Mouse (Mus musculus): ENCODE results near the gene Rassf3.

Rassf3 gene

DNA sequence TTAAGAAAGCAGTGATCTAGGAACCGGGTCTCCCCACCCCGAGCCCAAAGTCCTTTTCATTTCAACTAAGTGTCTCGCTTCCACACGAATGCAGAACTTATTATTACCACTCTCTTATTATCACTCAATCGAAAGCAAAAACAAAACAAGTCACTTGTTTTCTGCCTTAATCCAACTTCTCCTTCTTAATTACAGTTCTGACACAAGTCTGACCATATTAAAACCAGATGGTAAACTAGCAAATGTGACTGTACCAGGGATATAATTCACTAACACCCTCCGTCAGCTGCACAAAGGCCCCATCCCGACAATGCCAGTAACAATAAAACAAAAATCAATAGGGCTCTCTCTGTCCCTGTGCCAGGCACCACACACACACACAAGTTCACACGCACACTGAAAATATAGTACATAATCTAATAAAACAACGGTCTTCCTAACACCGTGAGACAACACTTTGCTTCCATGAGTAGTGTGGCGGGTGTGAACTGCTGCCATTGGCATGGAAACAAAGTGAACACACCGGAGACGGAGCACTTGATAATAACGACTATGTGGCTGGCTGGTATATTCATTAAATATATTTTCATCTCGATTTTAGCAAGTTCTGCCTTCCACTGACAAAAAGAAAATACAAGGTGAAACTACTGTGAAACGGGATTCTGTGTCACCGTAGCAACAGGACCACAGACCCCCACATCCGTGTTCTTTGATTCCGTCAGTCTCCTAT, 16.9 kb downstream of the Rassf3 start:
- DNase-seq = no peak

DNA sequence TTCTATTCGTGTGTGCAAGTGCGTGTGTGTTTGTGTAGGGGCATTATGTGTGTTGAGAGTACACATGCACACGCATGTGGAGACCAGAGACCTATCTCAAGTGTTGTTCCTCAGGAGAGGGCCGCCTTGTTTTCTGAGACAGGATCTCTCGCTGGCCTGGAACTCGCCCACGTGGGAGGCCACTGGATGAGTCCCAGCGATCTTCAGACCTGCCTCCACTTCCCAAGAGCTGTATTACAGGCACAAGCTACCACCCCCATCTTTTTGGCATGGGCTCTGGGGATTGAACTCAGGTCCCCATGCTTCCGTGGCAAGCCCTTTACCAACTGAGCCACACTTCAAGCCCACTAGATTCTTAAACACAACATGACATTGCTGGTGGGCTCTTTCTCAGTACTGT, 17.7 kb downstream of the Rassf3 start:
- peak; percentile 91 for DNase-seq

DNA sequence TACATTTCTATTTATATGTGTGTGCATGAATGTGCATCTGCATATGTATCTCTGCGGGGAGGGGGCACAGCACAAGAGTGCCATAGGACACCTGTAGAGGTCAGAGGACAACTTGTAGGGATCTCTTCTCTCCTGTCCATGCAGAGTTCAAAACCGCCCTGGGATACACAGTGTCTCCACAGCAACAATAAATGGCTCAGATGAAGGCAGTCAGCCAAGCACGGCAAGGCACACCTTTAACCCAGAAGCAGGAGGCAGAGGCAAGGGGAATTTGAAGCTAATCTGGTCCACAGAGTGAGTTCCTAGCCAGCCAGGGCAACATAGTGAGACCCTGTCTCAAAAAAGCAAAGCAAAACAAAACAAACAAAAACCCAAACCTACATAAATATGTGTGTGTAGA, 18.8 kb downstream of the Rassf3 start:
- DNase-seq = no peak

DNA sequence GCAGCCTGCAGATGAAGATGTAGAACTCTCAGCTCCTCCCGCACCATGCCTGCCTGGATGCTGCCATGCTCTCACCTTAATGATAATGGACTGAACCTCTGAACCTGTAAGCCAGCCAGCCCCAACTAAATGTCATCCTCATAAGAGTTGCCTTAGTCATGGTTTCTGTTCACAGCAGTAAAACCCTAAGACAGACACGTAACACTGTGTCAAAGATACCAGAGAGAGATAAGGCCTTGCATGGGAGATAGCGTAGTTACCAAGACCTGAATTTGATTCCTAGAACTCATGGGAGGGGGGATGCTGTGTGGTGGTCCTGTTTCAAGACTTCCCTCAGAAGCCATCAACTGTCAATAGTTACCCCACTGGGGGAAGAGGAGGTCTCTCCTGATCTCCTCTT, 20.6 kb downstream of the Rassf3 start:
- DNase-seq = no peak

DNA sequence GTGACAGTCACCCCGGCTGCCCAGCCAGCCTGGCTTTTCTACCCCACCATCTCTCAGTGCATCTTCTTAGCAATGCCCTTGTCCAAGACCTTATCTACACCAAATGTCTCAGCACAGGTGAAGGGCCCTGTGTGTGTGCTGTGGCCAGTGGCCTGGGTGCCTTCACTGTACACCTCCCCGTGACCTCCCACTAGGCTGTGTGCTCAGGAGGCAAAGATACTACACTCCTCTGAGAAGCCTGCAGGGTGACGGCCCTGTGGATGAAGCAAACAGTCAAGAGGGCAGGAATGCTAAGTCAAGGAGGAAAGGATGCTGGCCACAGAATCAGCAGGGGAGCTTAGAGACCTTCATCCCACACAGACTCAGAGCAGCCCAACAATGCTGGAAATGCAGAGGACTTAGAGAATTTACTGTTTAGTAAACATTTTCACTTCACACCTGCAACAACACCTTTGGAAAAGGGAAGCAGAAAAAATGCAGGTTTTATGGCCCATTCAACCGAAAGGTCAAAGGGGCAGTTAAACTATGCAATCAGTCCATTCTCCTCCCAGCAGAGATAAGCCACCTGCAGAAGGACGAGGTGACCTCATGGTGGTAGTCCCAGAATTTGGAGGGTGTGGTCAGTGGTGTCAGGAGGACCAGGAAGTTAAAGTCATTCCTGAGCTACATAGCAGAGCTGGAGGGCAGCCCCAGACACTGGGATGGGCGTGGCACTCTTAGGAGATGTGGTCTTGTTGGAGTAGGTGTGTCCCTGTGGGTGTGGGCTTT, 21.3 kb downstream of the Rassf3 start:
- peak; percentile 91 for DNase-seq

DNA sequence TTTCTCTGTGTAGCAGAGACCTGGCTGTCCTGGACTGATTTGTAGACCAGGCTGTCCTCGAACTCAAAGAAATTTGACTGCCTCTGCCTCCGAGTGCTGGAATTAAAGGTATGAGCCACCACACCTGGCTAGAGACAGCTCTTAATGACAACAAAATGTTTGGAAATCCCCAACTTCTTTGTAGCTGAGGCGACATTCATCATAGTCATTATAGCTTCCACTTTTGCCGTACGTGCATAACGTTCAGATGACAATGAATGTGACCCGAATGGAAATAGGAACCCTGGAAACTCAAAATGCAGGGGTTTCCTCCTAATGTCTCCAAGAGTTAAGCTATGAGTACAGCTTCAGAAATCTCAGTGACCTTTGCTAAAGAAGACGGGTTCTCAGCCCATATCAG, 22.1 kb downstream of the Rassf3 start:
- DNase-seq = no peak

DNA sequence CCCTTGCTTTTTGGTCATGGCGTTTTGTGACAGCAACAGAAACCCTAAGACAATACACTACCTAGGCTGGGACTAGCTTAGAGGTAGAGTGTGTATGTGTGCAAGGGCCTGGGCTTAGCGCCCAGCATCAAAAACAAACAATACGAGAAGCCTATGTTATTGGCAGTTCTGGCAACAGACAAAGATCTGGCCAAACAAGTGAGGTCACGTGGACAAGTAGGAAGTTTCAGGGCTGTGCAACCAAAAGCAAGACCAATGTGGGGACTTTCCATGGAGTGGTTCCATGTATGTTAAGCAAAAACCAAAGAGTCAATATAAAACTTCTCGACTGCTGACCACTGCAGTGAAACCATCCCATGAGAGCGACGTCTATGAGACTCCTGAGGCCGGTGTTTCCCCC, 30.3 kb downstream of the Rassf3 start:
- DNase-seq = no peak

DNA sequence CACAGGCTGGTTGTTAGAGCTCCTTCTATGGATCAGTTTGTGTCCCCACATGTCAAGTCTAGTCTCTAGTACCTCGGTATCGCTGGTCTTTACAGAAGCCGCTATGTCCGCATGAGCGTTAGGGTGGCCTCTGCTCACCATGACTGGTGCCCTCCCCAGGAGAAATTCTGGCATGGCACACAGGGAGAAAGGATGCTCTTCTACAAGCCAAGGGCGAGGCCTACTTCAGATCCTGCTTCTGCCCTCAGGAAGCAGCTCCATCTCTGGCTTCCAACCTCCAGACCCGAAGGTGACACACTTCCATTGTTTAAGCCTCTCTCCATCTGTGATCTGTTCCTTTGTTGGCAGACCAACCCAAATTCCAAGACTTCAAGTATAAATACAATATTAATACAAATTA, 31.9 kb downstream of the Rassf3 start:
- peak; percentile 96 for DNase-seq

DNA sequence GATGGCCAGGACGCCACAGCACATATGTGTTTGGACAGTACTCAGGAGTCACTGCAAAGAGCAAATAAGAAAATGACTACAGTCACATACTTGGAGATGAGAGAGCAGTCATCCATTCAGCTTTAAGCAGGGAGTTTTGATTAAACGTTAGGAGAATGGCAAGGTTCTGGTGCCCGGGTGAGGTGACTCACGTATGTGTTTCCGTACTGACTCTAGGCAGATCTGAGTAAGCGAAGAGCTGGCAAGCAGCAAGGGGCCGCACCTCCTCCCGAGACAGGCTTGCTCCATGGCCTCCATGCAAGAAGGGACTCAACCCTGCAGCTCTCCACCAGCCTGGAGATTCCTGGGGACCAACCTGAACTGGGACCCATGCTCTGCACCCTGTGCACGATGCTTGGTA, 32.4 kb downstream of the Rassf3 start:
- peak; percentile 91 for DNase-seq

DNA sequence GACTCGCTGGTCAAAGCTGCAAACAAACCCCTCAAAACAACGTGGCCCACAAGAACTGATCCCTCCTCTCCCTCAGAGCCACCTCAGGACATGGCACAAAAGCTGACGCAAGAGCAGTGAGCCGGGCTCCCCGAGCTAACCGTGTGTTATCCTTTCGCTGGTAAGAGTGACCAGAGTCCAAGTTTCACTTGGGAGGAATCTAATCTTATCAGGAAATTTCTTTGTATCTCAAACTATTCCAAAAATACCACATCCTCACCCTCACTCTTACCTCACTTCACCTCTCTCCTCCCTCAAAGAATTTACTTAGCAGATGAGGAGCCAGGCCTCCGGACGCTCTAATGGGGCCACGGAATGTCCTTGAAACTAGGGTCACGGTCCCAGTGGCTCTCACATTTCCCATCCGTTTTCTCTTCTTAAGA, 36.8 kb downstream of the Rassf3 start:
- DNase-seq = peak; percentile 96

DNA sequence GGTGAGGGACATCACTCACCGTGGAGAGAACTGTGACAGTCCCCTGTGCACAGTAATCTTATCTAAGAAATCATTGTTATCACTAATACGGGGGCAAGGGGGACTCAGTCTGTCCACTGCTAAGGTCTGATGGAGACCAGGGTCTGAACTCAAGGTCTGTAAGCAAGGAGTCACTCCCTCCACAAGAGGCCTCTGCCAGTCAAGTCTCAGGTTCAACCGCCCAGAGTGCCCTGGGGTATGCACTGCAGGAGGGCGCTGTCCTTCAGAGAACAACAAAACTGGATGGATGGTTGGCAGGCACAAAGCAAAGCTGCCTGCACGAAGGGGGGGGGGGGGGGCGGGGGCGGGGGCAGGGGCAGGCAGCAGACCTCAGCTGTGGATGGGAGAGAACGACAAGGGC, 38.0 kb downstream of the Rassf3 start:
- no peak for DNase-seq

DNA sequence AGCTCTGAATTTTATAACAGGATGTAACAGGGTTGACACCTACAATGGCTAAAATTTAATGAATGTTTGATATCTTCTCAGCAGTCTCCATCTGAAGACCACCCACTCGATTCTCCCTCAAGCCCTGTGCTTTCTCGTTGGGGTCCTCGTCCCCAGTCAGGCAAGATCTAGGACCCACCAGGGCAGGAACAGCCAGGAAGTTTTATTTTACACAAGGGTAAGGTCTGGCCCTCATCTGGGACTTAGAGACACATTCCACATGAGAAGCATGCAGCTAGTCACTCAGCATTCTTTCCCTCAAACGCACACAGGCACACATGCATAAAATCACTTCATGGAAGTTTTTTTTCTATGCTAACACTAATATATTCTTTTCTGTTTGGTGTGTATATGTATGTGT, 39.5 kb downstream of the Rassf3 start:
- DNase-seq = no peak

DNA sequence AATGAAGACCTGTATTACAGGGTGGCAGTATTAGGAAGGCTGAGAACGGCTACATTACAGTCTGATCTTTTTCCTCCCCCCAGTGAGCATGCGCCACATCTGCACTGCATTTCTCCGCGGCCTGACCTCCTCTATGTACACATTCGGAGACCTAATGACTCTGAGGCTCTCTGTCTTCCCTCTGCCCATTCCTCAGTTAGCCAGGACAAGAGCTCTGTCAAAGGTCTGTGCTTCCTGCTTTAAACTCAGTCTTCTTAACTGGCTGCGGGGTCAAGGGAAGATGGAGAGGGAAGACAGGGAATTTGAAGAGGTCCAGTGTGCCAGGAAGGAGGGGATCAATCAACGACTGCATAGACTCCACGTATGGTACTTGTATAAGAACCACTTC, 39.9 kb downstream of the Rassf3 start:
- DNase-seq = no peak

DNA sequence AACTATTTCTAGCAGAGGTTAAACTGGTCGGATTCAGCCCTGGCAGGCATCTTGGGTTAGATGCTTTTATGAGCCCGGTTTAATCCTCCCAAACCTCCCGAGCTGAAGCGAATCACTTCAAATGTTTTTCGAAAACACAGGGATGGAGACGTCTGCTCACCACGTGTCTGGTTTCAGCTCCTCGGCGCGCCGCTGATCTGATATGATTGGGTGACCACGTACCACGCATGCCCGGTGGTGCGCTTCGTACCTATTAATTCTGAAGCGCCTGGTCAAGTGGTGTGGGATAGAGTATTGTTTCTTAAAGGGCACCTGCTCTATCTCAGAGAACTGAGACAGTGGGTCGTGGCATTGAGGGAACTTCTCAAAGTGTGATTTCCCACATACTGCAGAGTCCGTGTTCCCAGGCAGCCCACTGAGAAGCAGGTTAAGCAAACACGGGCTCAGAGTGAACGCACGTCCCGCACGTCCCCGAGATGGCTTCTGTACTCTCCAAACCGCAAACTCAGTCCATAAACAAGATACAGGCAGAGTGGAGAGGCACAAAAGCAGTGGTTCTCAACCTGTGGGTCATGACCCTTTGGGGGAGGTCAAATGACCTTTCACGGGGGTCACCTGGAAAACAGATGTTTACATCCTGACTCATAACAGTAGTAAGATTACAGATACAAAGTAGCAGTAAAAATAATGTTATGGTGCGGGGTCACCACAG, 40.4 kb downstream of the Rassf3 start:
- DNase-seq = peak; percentile 95

DNA sequence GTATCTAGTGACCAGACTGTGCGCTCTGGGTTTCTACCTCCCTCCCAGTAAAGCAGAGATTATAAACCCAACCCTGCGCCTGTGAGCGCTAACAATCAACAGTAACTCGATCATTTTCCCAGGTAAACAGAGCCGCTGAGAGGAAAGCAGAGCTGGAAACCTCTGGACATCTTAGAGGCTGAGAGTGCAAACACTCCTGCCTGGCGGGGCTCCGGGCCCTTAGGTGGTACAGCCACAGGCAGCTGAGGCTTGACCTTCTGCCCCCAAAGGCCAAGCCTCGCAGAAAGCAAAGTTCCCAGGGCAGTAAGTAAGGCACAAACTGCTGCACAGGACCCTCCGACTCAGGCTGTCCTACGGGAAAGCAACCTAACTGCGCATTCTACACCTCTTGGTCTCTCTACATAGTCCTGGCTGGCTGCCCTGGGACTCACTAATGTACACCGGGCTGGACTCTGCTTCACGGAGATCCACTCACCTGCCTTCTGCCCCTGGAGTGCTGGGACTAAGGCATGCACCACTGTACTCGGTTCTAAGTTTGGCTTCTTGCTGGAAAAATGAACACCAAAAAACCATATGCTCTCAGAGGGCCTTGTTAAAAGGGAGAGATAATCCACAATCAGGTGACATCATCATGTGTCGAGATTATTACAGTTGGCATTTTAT, 41.6 kb downstream of the Rassf3 start:
- DNase-seq = peak; percentile 87

DNA sequence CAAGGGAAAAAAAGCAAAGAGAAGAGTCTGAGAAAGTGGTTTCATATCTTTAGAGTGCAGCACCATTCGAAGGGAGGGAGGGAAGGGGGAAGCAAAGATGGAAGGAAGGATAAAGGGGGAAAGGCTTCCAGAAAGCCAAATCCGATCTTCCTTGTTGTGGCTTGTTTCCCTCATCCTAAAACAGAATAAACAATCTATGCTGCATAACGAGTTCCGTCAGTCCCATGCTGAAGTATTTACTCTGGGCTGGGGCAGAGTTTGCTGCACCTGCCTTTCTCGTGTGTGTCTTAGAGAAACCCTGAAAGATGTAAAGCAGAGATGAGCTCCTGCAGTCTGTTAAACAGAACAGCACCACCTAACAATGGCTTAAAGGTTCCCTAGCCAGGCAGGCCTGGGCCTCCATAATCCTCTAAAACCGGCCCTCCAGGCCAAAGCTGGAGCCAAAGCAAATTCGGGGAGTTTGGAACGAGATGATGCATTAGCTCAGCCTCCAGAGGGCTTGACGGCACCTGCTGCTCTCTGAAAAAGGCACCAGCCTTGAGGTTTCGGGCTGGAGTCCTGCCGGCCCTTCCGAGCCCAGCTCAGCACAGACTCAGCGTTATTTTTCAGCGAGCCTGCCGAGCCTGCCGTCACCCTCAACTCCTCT, 43.4 kb downstream of the Rassf3 start:
- DNase-seq = peak; percentile 93

DNA sequence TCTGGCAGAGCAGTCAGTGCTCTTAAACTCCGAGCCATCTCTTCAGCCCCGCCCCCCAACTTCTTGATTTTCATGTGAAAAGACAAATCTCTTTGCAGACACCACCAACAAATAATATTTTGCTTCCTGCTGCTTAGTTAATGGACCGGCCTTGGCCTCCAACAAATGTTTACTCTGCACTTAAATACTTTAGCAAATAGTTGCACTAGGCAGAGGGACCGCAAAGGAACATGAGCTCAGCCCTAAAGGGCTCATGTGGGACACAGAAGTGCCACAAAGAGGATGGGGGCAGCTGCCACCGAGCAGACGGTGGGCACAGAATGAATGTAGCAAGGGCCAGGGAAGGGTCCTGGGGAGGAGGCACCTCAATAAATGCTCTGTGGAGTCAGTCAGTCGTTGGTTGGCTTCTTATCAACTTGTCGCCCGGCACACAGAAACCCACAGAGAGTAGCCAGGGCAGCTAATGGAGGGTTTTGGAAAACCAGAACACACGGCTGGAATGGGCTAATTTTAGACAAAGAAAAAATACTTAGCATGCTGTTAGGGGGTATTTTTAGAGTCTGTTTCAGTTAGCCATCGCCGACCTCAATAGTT, 44.0 kb downstream of the Rassf3 start:
- peak; percentile 95 for DNase-seq

DNA sequence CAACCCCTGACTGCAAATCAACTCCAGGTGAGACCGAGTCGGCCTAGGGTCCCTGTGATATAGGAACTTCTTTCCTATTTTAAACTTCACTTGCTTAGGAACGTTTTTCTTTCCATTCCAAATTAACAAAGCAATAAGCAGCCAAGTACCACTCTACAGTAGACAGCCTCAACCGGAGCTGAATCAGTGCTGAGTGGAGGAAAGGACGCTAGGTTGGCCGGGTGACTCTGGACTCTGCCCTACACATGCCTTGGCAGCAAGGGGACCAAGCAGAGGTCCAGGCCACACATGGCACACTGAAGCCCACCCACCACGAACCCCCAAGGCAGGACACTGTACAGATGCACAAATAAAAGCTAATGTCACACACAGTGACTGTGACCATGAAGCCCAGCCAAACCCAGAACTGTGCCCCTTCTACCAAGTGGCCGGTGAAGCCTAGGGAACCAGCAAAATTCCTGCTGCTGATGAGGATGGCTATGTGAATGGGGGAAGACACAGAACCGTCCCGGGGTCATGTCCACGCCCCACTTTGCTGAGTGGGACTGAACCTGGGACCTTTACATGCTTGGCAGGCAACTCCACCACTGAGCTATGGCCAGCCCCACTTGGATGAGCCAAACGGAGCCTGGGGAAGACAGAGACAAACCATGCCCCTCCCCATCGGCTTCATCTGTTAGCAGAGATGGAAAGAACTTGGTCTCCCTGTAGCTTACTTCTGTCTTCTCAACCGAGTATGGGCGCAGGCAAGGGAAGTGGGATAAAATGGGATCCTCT, 45.2 kb downstream of the Rassf3 start:
- peak; percentile 90 for DNase-seq

DNA sequence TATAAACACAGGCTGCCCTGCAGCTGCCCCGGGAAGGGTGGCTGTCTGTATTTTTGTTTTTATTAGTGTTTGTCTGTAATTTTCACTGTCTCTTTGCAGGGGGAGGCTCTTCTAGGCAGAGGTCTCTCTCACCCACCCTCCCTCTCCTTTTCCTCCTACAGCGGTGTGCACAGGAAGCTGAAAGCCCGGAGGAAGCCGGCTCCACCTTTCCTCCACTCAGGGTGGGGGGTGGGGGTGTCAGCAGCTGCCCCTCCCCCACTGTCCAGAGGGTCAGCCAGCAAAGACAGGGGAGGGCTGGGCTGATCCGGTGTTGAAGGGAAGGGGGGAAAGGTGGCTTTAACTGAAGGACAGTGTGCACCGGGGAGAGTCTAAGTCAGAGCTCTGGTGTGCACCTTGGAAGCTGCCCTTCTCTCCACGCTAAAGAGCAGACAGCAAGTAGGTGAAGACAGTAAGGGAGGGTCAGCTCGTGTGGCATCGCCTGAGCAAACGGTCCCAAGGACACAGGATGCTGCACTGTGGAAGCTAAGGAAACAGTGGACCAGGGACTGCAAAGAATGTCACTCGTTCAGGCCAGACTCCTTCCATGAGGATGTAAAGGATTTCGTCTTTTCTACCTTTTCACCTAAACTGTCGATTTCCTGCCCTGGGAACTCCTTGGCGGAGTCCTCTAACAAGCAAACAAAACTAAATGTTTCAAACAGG, 46.0 kb downstream of the Rassf3 start:
- peak; percentile 98 for DNase-seq

DNA sequence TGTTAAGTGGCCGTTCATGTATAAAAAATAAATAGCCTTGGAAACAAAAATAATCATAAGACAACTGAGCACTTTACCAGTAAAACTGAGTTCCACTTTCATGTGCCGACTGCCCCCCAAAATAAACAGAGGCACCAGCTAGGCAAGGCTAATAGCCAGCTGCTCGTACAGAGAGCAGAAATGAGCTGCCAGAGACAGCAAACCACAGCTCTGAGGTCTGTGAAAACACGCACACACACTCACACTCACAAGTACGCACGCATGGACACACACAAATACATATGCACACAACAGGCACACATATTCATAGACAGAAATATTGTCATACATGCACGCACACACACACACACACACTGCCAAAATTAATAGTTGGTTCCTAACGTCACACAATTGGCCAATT, 46.6 kb downstream of the Rassf3 start:
- DNase-seq = peak; percentile 88

DNA sequence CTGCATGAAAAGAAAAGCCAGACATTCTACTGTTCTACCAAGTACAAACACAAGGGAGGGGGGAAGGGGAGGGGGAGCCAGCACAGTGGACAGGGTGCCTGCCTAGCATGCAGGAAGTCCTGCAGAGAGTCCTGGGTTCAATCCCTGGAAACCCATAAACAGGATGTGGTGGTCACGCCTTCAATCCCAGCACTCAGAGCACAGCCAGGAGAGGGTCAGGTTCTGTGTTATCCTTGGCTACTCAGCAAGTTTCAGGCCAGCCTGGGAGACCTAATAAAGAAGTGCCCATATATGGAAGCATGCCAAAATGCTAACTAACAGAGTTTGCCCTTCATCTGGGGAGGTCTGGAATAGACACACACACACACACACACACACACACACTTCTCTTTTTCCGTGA, 47.1 kb downstream of the Rassf3 start:
- DNase-seq = peak; percentile 97
